Mouse (Mus musculus): ENCODE measurements at regions not wholly inside any gene's neighbourhood (a gene's known extent, or its start where the extent isn't known, plus 50 kb on each side); places are given as distances from the start of the nearest gene placed in this dataset.

GRCm38 (mm10) chr1:92309381-92309780 lies 113.9 kb upstream of the Hdac4 start:
- Histone ChIP-seq H3K4me3 (replicated peaks; ENCODE audit: low read length) (no peak overlapping the region), H3K9me3 (ENCODE audit: control insufficient read depth, low read length) (no peaks in the 10 kb centered on the region), H3K9ac (ENCODE audit: low read depth, low read length, severe bottlenecking) (no peak overlapping the region), H3K4me1 (ENCODE audit: control insufficient read depth, insufficient read depth, low read length) (no peaks in the 10 kb centered on the region), H3K36me3 (ENCODE audit: control insufficient read depth, insufficient read depth, low read length) (no peaks in the 10 kb centered on the region), H3K27me3 (ENCODE audit: control insufficient read depth, insufficient read depth, low read length) (no peaks in the 10 kb centered on the region), H3K4me2 (replicated peaks; ENCODE audit: low read depth, low read length, severe bottlenecking) (no peak overlapping the region), H3K27ac (replicated peaks; ENCODE audit: low read depth, low read length) (no peak overlapping the region)
- TF ChIP-seq POLR2A (IDR thresholded peaks at IDR 0.05; ENCODE audit: borderline replicate concordance, extremely low read depth, insufficient read depth, insufficient read length): no peak
- WGBS: 83% methylated on average over 6 of the region's 6 CpGs
- no peak for ATAC-seq (ENCODE audit: low FRiP score, low read depth)
- DNase-seq (ENCODE audit: low spot score): no peak

DNA sequence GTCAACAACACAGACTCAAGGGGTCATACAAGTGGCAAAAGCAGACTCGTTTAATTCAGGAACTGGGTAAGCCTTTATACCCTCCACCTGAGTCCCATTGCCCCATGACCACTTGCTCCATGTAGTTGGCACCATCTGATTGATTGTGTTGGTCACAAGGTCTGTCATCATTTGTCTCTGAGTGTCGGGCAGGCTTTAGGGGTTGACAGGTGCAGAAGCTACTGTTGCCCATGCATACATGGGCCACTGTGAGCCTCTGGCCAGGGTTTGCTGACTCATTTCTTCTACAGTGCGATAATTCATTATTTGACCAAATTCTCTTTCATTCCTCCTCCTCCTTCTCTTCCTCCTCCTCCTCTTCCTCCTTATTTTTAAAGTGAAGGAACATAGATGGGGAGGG lies 113.0 kb upstream of the Hdac4 start:
- H3K9ac ChIP-seq (ENCODE audit: low read depth, low read length, severe bottlenecking): no peak overlapping the region
- H3K27me3 ChIP-seq (ENCODE audit: control insufficient read depth, insufficient read depth, low read length): no peaks in the 10 kb centered on the region
- no peaks in the 10 kb centered on the region for H3K36me3 ChIP-seq (ENCODE audit: control insufficient read depth, insufficient read depth, low read length)
- no peaks in the 10 kb centered on the region for H3K4me1 ChIP-seq (ENCODE audit: control insufficient read depth, insufficient read depth, low read length)
- WGBS: 92% methylated on average over 3 of the region's 3 CpGs
- H3K4me3 ChIP-seq (replicated peaks; ENCODE audit: low read length): no peak overlapping the region
- no peaks in the 10 kb centered on the region for H3K9me3 ChIP-seq (ENCODE audit: control insufficient read depth, low read length)
- H3K27ac ChIP-seq (replicated peaks; ENCODE audit: low read depth, low read length): no peak overlapping the region
- DNase-seq (ENCODE audit: low spot score) (no peak), ATAC-seq (ENCODE audit: low FRiP score, low read depth) (no peak)
- no peak for TF ChIP-seq POLR2A (IDR thresholded peaks at IDR 0.05; ENCODE audit: borderline replicate concordance, extremely low read depth, insufficient read depth, insufficient read length)
- H3K4me2 ChIP-seq (replicated peaks; ENCODE audit: low read depth, low read length, severe bottlenecking): no peak overlapping the region

- WGBS: 89% methylated on average over 4 of the region's 4 CpGs
- no peak overlapping the region for H3K4me2 ChIP-seq (replicated peaks; ENCODE audit: low read depth, low read length, severe bottlenecking)
- TF ChIP-seq POLR2A (IDR thresholded peaks at IDR 0.05; ENCODE audit: borderline replicate concordance, extremely low read depth, insufficient read depth, insufficient read length): no peak
- H3K9me3 ChIP-seq (ENCODE audit: control insufficient read depth, low read length): no peaks in the 10 kb centered on the region
- no peak overlapping the region for H3K27ac ChIP-seq (replicated peaks; ENCODE audit: low read depth, low read length)
- H3K27me3 ChIP-seq (ENCODE audit: control insufficient read depth, insufficient read depth, low read length): no peaks in the 10 kb centered on the region
- no peak for DNase-seq (ENCODE audit: low spot score)
- H3K9ac ChIP-seq (ENCODE audit: low read depth, low read length, severe bottlenecking): no peak overlapping the region
- no peak for ATAC-seq (ENCODE audit: low FRiP score, low read depth)
- H3K36me3 ChIP-seq (ENCODE audit: control insufficient read depth, insufficient read depth, low read length): no peaks in the 10 kb centered on the region
- no peaks in the 10 kb centered on the region for H3K4me1 ChIP-seq (ENCODE audit: control insufficient read depth, insufficient read depth, low read length)
- no peak overlapping the region for H3K4me3 ChIP-seq (replicated peaks; ENCODE audit: low read length)
Measured at GRCm38 (mm10) chr1:92306042-92306441, 110.5 kb upstream of the Hdac4 start.

- Histone ChIP-seq H3K9me3 (ENCODE audit: control insufficient read depth, low read length) (no peaks in the 10 kb centered on the region), H3K4me1 (ENCODE audit: control insufficient read depth, insufficient read depth, low read length) (no peaks in the 10 kb centered on the region), H3K9ac (ENCODE audit: low read depth, low read length, severe bottlenecking) (no peak overlapping the region), H3K27me3 (ENCODE audit: control insufficient read depth, insufficient read depth, low read length) (no peaks in the 10 kb centered on the region), H3K4me2 (replicated peaks; ENCODE audit: low read depth, low read length, severe bottlenecking) (no peak overlapping the region), H3K27ac (replicated peaks; ENCODE audit: low read depth, low read length) (no peak overlapping the region), H3K36me3 (ENCODE audit: control insufficient read depth, insufficient read depth, low read length) (no peaks in the 10 kb centered on the region), H3K4me3 (replicated peaks; ENCODE audit: low read length) (no peak overlapping the region)
- ATAC-seq (ENCODE audit: low FRiP score, low read depth): 0 out of 2 replicates have a peak, but pooled peaks have one; percentile 12
- no peak for TF ChIP-seq POLR2A (IDR thresholded peaks at IDR 0.05; ENCODE audit: borderline replicate concordance, extremely low read depth, insufficient read depth, insufficient read length)
- no peak for DNase-seq (ENCODE audit: low spot score)
- 46% methylated on average over 7 of the region's 7 CpGs for WGBS
Measured at GRCm38 (mm10) chr1:92299041-92299440, 103.5 kb upstream of the Hdac4 start.

DNA sequence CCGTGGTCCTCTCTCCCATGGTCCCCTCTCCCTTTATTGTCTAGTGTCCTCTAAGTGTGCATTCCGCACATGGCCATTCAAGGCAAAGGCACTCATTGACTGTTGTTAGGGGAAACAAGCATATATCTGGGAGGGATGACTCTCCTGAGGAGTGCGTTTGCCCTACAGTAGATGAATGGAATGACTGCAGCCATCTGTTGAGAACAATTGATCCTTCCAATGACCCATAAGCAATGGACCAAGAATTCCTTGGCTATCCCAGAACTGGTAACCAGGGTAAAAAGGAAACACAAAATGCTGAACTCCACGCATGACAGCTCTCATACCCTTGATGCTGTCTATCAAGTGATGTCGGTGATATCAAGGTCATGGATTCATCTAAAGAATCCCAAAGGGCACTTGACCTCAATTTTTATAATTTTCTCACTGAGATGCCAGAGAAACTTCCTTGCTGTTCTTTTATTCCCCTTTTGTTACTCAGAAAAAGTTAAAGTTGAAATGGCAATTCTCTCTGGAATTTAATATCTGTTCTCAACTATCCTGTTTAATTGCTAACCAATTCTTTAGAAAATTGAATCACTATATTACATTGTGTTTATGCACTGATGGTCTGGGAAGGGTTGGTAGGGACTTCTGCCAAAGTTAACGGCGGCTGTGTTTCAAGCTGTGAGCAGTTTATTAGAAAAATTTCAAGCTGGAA lies 97.3 kb upstream of the Hdac4 start:
- no peaks in the 10 kb centered on the region for H3K27me3 ChIP-seq (ENCODE audit: control insufficient read depth, insufficient read depth, low read length)
- no peak overlapping the region for H3K27ac ChIP-seq (replicated peaks; ENCODE audit: low read depth, low read length)
- H3K36me3 ChIP-seq (ENCODE audit: control insufficient read depth, insufficient read depth, low read length): no peaks in the 10 kb centered on the region
- H3K4me2 ChIP-seq (replicated peaks; ENCODE audit: low read depth, low read length, severe bottlenecking): no peak overlapping the region
- 83% methylated on average over 7 of the region's 7 CpGs for WGBS
- no peaks in the 10 kb centered on the region for H3K4me1 ChIP-seq (ENCODE audit: control insufficient read depth, insufficient read depth, low read length)
- H3K9ac ChIP-seq (ENCODE audit: low read depth, low read length, severe bottlenecking): no peak overlapping the region
- H3K4me3 ChIP-seq (replicated peaks; ENCODE audit: low read length): no peak overlapping the region
- no peaks in the 10 kb centered on the region for H3K9me3 ChIP-seq (ENCODE audit: control insufficient read depth, low read length)
- TF ChIP-seq POLR2A (IDR thresholded peaks at IDR 0.05; ENCODE audit: borderline replicate concordance, extremely low read depth, insufficient read depth, insufficient read length): no peak
- no peak for DNase-seq (ENCODE audit: low spot score)
- ATAC-seq (ENCODE audit: low FRiP score, low read depth): no peak

Data from limb, embryonic 14.5 days (tissue).